Mouse (Mus musculus): Measurements from ENCODE around the gene Tspo. TPM values are rescaled to one million over a fixed set of nuclear protein-coding genes. Genes with fewer than 3 reads are reported as not detected.

Gene Tspo
- polyA plus RNA-seq, 1 experiment from 2014 or later = 40.7 TPM

GRCm38 (mm10) chr15:83530233-83530632 lies 33.2 kb upstream of the Tspo start:
- H3K9me3 ChIP-seq = no peaks in the 10 kb centered on the region
- no peaks in the 10 kb centered on the region for H3K36me3 ChIP-seq
- WGBS = 85% methylated on average over 9 of the region's 9 CpGs
- no peak overlapping the region for H3K4me3 ChIP-seq
- no peak for DNase-seq (ENCODE audit: low spot score)
- H3K27me3 ChIP-seq (ENCODE audit: insufficient read depth, poor library complexity, severe bottlenecking) = peaks cover 45% of the 10 kb centered on the region
- no peak overlapping the region for H3K27ac ChIP-seq
- H3K4me1 ChIP-seq (replicated peaks) = peaks cover 27% of the 10 kb centered on the region

DNA sequence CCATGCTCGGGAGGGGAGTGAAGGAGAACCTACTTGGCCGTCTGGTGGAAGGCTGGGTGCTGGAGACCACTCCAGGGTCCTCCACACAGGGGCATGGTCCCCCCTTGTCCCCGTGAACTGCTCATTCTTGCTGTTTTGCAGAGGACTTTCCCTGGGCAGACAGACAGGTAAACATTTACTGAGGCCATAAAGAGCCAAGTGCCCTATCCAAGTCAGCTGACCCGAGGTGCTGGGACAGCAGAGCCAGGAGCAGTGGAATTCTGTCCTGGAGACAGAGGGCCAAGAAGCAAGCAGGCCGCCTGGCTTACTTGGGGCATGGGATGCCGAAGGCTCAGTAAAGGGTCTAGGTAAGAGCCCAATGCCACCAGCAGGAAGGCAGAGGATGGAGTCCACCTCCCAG lies 32.7 kb upstream of the Tspo start:
- Histone ChIP-seq H3K4me1 (replicated peaks) (peaks cover 23% of the 10 kb centered on the region), H3K4me3 (no peak overlapping the region), H3K36me3 (no peaks in the 10 kb centered on the region), H3K9me3 (no peaks in the 10 kb centered on the region), H3K27ac (0 out of 2 replicates have a peak overlapping the region, but pooled peaks have one; percentile 6), H3K27me3 (ENCODE audit: insufficient read depth, poor library complexity, severe bottlenecking) (peaks cover 41% of the 10 kb centered on the region)
- no peak for DNase-seq (ENCODE audit: low spot score)
- 77% methylated on average over 6 of the region's 6 CpGs for WGBS

DNA sequence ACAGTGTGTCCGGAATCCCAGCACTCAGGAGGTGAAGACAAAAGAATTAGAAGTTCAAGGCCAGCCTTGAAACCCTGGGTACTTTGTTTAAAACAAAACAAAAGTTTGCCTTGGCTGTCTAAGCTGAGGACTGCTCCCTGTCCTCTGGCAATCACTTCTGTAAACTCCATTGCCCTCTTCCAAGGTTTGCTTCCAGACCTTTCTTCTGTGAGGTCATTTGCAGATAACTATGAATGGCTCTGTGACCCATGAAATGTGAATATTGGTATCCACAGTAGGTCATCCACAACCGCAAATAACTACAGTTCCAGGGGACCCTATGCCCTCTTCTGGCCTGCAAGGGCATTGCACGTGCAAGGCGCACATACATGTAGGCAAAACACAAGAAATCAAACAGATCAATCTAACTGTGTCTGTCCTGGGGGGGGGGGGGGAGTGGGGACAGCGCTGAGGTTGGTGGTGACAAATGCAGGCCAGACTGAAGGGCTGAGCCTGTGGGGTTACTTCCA lies 31.4 kb upstream of the Tspo start:
- Histone ChIP-seq H3K9me3 (no peaks in the 10 kb centered on the region), H3K27me3 (ENCODE audit: insufficient read depth, poor library complexity, severe bottlenecking) (peaks cover 28% of the 10 kb centered on the region), H3K4me3 (no peak overlapping the region), H3K4me1 (replicated peaks) (peaks cover 9% of the 10 kb centered on the region), H3K36me3 (no peaks in the 10 kb centered on the region), H3K27ac (no peak overlapping the region)
- no peak for DNase-seq (ENCODE audit: low spot score)
- WGBS = 85% methylated on average over 5 of the region's 5 CpGs

- Histone ChIP-seq H3K9me3 (0 out of 2 replicates have a peak, but pooled peaks cover 2% of the 10 kb centered on the region), H3K36me3 (no peaks in the 10 kb centered on the region), H3K4me3 (no peak overlapping the region), H3K27ac (no peak overlapping the region), H3K4me1 (replicated peaks) (peaks cover 4% of the 10 kb centered on the region), H3K27me3 (ENCODE audit: insufficient read depth, poor library complexity, severe bottlenecking) (peaks cover 22% of the 10 kb centered on the region)
- no peak for DNase-seq (ENCODE audit: low spot score)
- WGBS = 79% methylated on average over 7 of the region's 7 CpGs
Measured at GRCm38 (mm10) chr15:83532606-83533005, 30.8 kb upstream of the Tspo start.

GRCm38 (mm10) chr15:83534960-83535889 lies 28.2 kb upstream of the Tspo start:
- no peaks in the 10 kb centered on the region for H3K27me3 ChIP-seq (ENCODE audit: insufficient read depth, poor library complexity, severe bottlenecking)
- H3K27ac ChIP-seq = peak overlapping the region; percentile 46
- no peak for DNase-seq (ENCODE audit: low spot score)
- H3K36me3 ChIP-seq = no peaks in the 10 kb centered on the region
- peaks cover 3% of the 10 kb centered on the region; the same call in 1 of the 2 replicates for H3K4me1 ChIP-seq (replicated peaks)
- 85% methylated on average over 17 of the region's 17 CpGs for WGBS
- 0 out of 2 replicates have a peak, but pooled peaks cover 2% of the 10 kb centered on the region for H3K9me3 ChIP-seq
- no peak overlapping the region for H3K4me3 ChIP-seq

DNA sequence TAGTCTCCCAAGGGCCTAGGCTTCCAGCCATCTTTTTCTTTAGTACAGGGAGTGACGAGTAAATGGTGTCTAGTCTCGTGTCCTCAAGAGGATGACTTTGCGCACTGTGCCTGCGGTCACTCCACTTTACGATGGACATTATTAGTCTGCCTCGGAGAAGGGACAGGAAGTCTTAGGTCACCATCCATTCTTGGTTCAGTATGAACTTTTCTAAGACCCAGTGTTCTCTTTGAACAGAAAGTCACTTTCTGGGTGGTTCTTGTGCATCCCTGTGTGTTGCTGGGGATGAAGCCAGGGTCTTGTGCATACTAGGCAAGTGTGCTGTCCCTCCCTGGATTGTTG lies 27.5 kb upstream of the Tspo start:
- 92% methylated on average over 6 of the region's 6 CpGs for WGBS
- Histone ChIP-seq H3K27ac (peak overlapping the region; percentile 46; the same call in 1 of the 2 replicates), H3K27me3 (ENCODE audit: insufficient read depth, poor library complexity, severe bottlenecking) (no peaks in the 10 kb centered on the region), H3K36me3 (no peaks in the 10 kb centered on the region), H3K9me3 (0 out of 2 replicates have a peak, but pooled peaks cover 2% of the 10 kb centered on the region), H3K4me3 (no peak overlapping the region), H3K4me1 (replicated peaks) (peaks cover 3% of the 10 kb centered on the region; the same call in 1 of the 2 replicates)
- DNase-seq (ENCODE audit: low spot score) = no peak

- H3K27me3 ChIP-seq (ENCODE audit: insufficient read depth, poor library complexity, severe bottlenecking) = no peaks in the 10 kb centered on the region
- no peaks in the 10 kb centered on the region for H3K36me3 ChIP-seq
- no peak for DNase-seq (ENCODE audit: low spot score)
- H3K27ac ChIP-seq = no peak overlapping the region
- no peak overlapping the region for H3K4me3 ChIP-seq
- 0 out of 2 replicates have a peak, but pooled peaks cover 2% of the 10 kb centered on the region for H3K9me3 ChIP-seq
- 94% methylated on average over 2 of the region's 2 CpGs for WGBS
- peaks cover 3% of the 10 kb centered on the region; the same call in 1 of the 2 replicates for H3K4me1 ChIP-seq (replicated peaks)
Measured at GRCm38 (mm10) chr15:83538855-83539254, 24.5 kb upstream of the Tspo start.

DNA sequence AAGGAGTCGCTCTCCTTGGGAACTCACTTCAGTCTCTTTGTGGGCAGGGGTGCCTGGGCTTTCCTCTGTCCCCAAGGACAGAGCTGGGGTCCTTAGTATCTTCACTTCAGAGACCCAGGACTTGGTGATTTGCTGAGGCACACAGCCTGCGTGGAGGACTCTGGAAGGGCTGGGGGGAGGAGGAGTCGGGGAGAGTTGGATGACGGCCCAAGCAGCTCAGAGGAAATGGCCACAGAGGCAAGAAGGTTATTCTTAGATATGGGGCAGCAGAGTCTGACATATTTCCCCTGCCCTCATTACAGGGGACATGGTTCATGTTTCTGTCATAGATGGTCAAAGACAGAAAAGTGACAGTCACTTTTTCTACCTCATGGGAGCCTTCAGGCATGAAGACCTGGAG lies 23.5 kb upstream of the Tspo start:
- 79% methylated on average over 4 of the region's 4 CpGs for WGBS
- 0 out of 2 replicates have a peak, but pooled peaks cover 2% of the 10 kb centered on the region for H3K9me3 ChIP-seq

GRCm38 (mm10) chr15:83541647-83542287 lies 21.6 kb upstream of the Tspo start:
- Histone ChIP-seq H3K36me3 (peaks cover 26% of the 10 kb centered on the region), H3K27ac (no peak overlapping the region), H3K9me3 (0 out of 2 replicates have a peak, but pooled peaks cover 2% of the 10 kb centered on the region), H3K27me3 (ENCODE audit: insufficient read depth, poor library complexity, severe bottlenecking) (no peaks in the 10 kb centered on the region), H3K4me3 (no peak overlapping the region), H3K4me1 (replicated peaks) (0 out of 2 replicates have a peak, but pooled peaks cover 2% of the 10 kb centered on the region)
- DNase-seq (ENCODE audit: low spot score) = no peak
- WGBS = 84% methylated on average over 9 of the region's 9 CpGs

More for the DNA sequence above, 23.5 kb upstream of the Tspo start:
- Histone ChIP-seq H3K27ac (no peak overlapping the region), H3K4me3 (no peak overlapping the region), H3K4me1 (replicated peaks) (peaks cover 2% of the 10 kb centered on the region; the same call in 1 of the 2 replicates), H3K27me3 (ENCODE audit: insufficient read depth, poor library complexity, severe bottlenecking) (no peaks in the 10 kb centered on the region), H3K36me3 (peaks cover 7% of the 10 kb centered on the region)
- no peak for DNase-seq (ENCODE audit: low spot score)

DNA sequence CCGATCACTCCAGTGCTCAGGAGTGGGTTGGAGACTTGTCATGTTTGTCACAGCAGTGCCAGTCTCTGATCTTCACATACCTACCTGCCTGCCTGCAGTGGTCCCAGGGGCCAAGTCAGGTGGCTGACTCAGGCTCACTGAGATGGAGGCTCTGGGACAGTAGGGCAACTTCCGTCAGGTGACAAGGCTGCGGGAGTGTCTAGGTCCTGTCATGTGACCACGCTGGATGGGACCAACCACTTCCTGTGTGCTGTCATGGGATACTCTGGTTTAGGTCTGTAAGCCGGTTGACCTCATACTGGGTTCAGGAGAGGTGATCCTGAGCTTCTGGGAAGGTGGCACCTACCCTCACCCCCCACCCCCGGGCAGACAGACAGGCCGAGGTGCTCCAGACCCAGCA lies 17.4 kb upstream of the Tspo start:
- Histone ChIP-seq H3K9me3 (no peaks in the 10 kb centered on the region), H3K4me1 (replicated peaks) (0 out of 2 replicates have a peak, but pooled peaks cover 2% of the 10 kb centered on the region), H3K27me3 (ENCODE audit: insufficient read depth, poor library complexity, severe bottlenecking) (no peaks in the 10 kb centered on the region), H3K4me3 (no peak overlapping the region), H3K27ac (no peak overlapping the region), H3K36me3 (peaks cover 68% of the 10 kb centered on the region)
- no peak for DNase-seq (ENCODE audit: low spot score)
- 86% methylated on average over 7 of the region's 7 CpGs for WGBS

- Histone ChIP-seq H3K9me3 (no peaks in the 10 kb centered on the region), H3K4me1 (replicated peaks) (0 out of 2 replicates have a peak, but pooled peaks cover 2% of the 10 kb centered on the region), H3K36me3 (peaks cover 79% of the 10 kb centered on the region), H3K4me3 (no peak overlapping the region), H3K27me3 (ENCODE audit: insufficient read depth, poor library complexity, severe bottlenecking) (no peaks in the 10 kb centered on the region), H3K27ac (no peak overlapping the region)
- no peak for DNase-seq (ENCODE audit: low spot score)
- 91% methylated on average over 8 of the region's 8 CpGs for WGBS
Measured at GRCm38 (mm10) chr15:83547144-83547543, 16.2 kb upstream of the Tspo start.

DNA sequence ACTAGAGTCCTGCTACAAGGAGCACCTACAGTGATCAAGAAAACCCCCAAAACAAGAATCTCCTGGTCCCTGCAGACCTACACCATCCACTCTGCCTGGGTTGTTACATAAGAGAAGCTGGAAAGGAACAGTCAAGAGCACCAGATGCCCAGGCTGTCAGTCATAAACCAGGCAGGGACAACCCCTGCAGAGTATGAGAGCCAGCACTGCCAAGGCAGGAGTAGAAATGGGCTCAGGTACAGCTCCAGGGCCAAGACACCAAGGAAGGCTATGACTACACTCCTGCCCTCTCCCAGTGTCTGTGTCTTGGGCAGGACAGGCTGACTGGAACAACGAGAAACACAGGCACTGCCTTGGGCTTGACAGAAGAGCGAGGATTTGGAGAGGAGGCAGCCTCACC lies 13.3 kb upstream of the Tspo start:
- Histone ChIP-seq H3K27me3 (ENCODE audit: insufficient read depth, poor library complexity, severe bottlenecking) (no peaks in the 10 kb centered on the region), H3K4me1 (replicated peaks) (peaks cover 9% of the 10 kb centered on the region), H3K9me3 (no peaks in the 10 kb centered on the region), H3K4me3 (no peak overlapping the region), H3K36me3 (peaks cover 84% of the 10 kb centered on the region), H3K27ac (no peak overlapping the region)
- DNase-seq (ENCODE audit: low spot score) = no peak
- 86% methylated on average over 2 of the region's 2 CpGs for whole genome bisulfite sequencing

GRCm38 (mm10) chr15:83553831-83554230 lies 9.6 kb upstream of the Tspo start:
- Histone ChIP-seq H3K36me3 (peaks cover 47% of the 10 kb centered on the region), H3K4me3 (no peak overlapping the region)

More at GRCm38 (mm10) chr15:83553831-83554230, 9.6 kb upstream of the Tspo start:
- Histone ChIP-seq H3K4me1 (replicated peaks) (peaks cover 16% of the 10 kb centered on the region), H3K9me3 (no peaks in the 10 kb centered on the region), H3K27ac (no peak overlapping the region), H3K27me3 (ENCODE audit: insufficient read depth, poor library complexity, severe bottlenecking) (no peaks in the 10 kb centered on the region)
- no peak for DNase-seq (ENCODE audit: low spot score)

All from hindbrain, embryonic 10.5 days (tissue).